Mouse (Mus musculus) liver, embryonic 12.5 days (tissue): ENCODE results near the gene Runx3. TPM values are rescaled to one million over a fixed set of nuclear protein-coding genes. Genes with fewer than 3 reads are reported as not detected.

ENCODE experiments used
- ATAC-seq: fragments of 200-750 bp; cut with Nextera tagmentation; 2 replicates; pipeline ENCODE4 v1.8.0; 2017; ENCODE audit warnings: moderate number of reproducible peaks, mild to moderate bottlenecking, moderate library complexity
- H3K27ac ChIP-seq: fragments of 300-500 bp; sonication (generic); 2 replicates; pipeline ENCODE4 v1.5.1; 2016; ENCODE audit warnings: mild to moderate bottlenecking
- H3K27me3 ChIP-seq: fragments of 300-500 bp; sonication (generic); replicated peaks from 2 replicates; pipeline ENCODE4 v1.6.1; 2016; ENCODE audit warnings: mild to moderate bottlenecking, moderate library complexity
- H3K36me3 ChIP-seq: fragments of 300-500 bp; sonication (generic); 2 replicates; pipeline ENCODE4 v1.6.1; 2016; ENCODE audit warnings: mild to moderate bottlenecking, moderate library complexity
- H3K4me1 ChIP-seq: fragments of 300-500 bp; sonication (generic); 2 replicates; pipeline ENCODE4 v1.6.1; 2016
- H3K4me2 ChIP-seq: fragments of 300-500 bp; sonication (generic); 2 replicates; pipeline ENCODE4 v1.6.1; 2016; ENCODE audit warnings: mild to moderate bottlenecking, moderate library complexity
- H3K4me3 ChIP-seq: fragments of 300-500 bp; sonication (generic); 2 replicates; pipeline ENCODE4 v1.5.1; 2016; ENCODE audit warnings: mild to moderate bottlenecking, moderate library complexity
- H3K9ac ChIP-seq: fragments of 300-500 bp; sonication (generic); 2 replicates; pipeline ENCODE4 v1.6.1; 2016; ENCODE audit warnings: mild to moderate bottlenecking, moderate library complexity
- H3K9me3 ChIP-seq: fragments of 300-500 bp; sonication (generic); replicated peaks from 2 replicates; pipeline ENCODE4 v1.6.1; 2016; ENCODE audit warnings: mild to moderate bottlenecking, moderate library complexity
- WGBS: fragments of 180-500 bp; shearing (Covaris S2); methylation state at CpG from one replicate; pipeline ENCODE4 v1.1.7; 2016; ENCODE audit not compliant: insufficient replicate concordance; 5-methylcytosine and 5-hydroxymethylcytosine counted together
- polyA plus RNA-seq: library from polyadenylated mRNA; unstranded; fragments of >200 nt; fragmentation: Nextera tagmentation; extraction: Ambion mirVana; gene quantifications from 2 replicates; pipeline ENCODE4 v1.2.1, GENCODE M21; 2016

Gene Runx3
- polyA plus RNA-seq, 1 experiment from 2014 or later = 0.51 TPM

GRCm38 (mm10) chr4:135115426-135116170, 4.9 kb upstream of the Runx3 start:
- Histone ChIP-seq H3K4me1 (no peaks in the 10 kb centered on the region), H3K9me3 (peaks cover 4% of the 10 kb centered on the region; the same call in 1 of the 2 replicates), H3K27ac (no peak overlapping the region), H3K36me3 (no peaks in the 10 kb centered on the region), H3K27me3 (peaks cover 27% of the 10 kb centered on the region), H3K4me2 (no peak overlapping the region), H3K4me3 (no peak overlapping the region), H3K9ac (no peak overlapping the region)
- no peak for ATAC-seq
- WGBS = 36% methylated on average over 14 of the region's 14 CpGs

GRCm38 (mm10) chr4:135116391-135116790, 4.1 kb upstream of the Runx3 start:
- no peak overlapping the region for H3K9ac ChIP-seq
- H3K4me2 ChIP-seq = no peak overlapping the region
- ATAC-seq = no peak
- H3K36me3 ChIP-seq = no peaks in the 10 kb centered on the region
- no peak overlapping the region for H3K27ac ChIP-seq
- H3K9me3 ChIP-seq = peaks cover 4% of the 10 kb centered on the region; the same call in 1 of the 2 replicates
- 44% methylated on average over 5 of the region's 5 CpGs for WGBS
- peaks cover 19% of the 10 kb centered on the region for H3K27me3 ChIP-seq
- no peaks in the 10 kb centered on the region for H3K4me1 ChIP-seq
- no peak overlapping the region for H3K4me3 ChIP-seq

- no peak overlapping the region for H3K9ac ChIP-seq
- no peaks in the 10 kb centered on the region for H3K4me1 ChIP-seq
- ATAC-seq = no peak
- no peak overlapping the region for H3K27ac ChIP-seq
- no peaks in the 10 kb centered on the region for H3K36me3 ChIP-seq
- H3K27me3 ChIP-seq = peaks cover 23% of the 10 kb centered on the region
- no peaks in the 10 kb centered on the region for H3K9me3 ChIP-seq
- no peak overlapping the region for H3K4me3 ChIP-seq
- WGBS = 83% methylated on average over 9 of the region's 9 CpGs
- H3K4me2 ChIP-seq = no peak overlapping the region
Measured at GRCm38 (mm10) chr4:135117846-135118245, 2.6 kb upstream of the Runx3 start.

GRCm38 (mm10) chr4:135118855-135119474, 1.5 kb upstream of the Runx3 start:
- no peak for ATAC-seq
- Histone ChIP-seq H3K36me3 (no peaks in the 10 kb centered on the region), H3K9me3 (no peaks in the 10 kb centered on the region), H3K4me2 (no peak overlapping the region), H3K27me3 (peaks cover 18% of the 10 kb centered on the region; the same call in 1 of the 2 replicates), H3K9ac (no peak overlapping the region), H3K4me1 (no peaks in the 10 kb centered on the region), H3K4me3 (no peak overlapping the region), H3K27ac (no peak overlapping the region)
- 73% methylated on average over 12 of the region's 12 CpGs for WGBS

- no peak overlapping the region for H3K4me3 ChIP-seq
- peaks cover 4% of the 10 kb centered on the region; the same call in 1 of the 2 replicates for H3K4me1 ChIP-seq
- peaks cover 30% of the 10 kb centered on the region for H3K27me3 ChIP-seq
- H3K27ac ChIP-seq = no peak overlapping the region
- ATAC-seq = no peak
- H3K4me2 ChIP-seq = no peak overlapping the region
- 63% methylated on average over 5 of the region's 5 CpGs for WGBS
- H3K9ac ChIP-seq = no peak overlapping the region
- no peaks in the 10 kb centered on the region for H3K9me3 ChIP-seq
- H3K36me3 ChIP-seq = no peaks in the 10 kb centered on the region
Measured at GRCm38 (mm10) chr4:135123721-135124120, 3.3 kb downstream of the Runx3 start.

GRCm38 (mm10) chr4:135124732-135125131, 4.3 kb downstream of the Runx3 start:
- WGBS = 76% methylated on average over 6 of the region's 6 CpGs
- Histone ChIP-seq H3K4me2 (no peak overlapping the region), H3K9ac (no peak overlapping the region), H3K9me3 (no peaks in the 10 kb centered on the region), H3K4me3 (no peak overlapping the region), H3K27me3 (peaks cover 40% of the 10 kb centered on the region), H3K27ac (no peak overlapping the region), H3K4me1 (peaks cover 11% of the 10 kb centered on the region; the same call in 1 of the 2 replicates), H3K36me3 (no peaks in the 10 kb centered on the region)
- no peak for ATAC-seq

GRCm38 (mm10) chr4:135125152-135125551, 4.7 kb downstream of the Runx3 start:
- no peak for ATAC-seq
- no peak overlapping the region for H3K4me3 ChIP-seq
- H3K9ac ChIP-seq = no peak overlapping the region
- WGBS = 65% methylated on average over 3 of the region's 3 CpGs
- no peak overlapping the region for H3K27ac ChIP-seq
- H3K9me3 ChIP-seq = no peaks in the 10 kb centered on the region
- H3K27me3 ChIP-seq = peaks cover 43% of the 10 kb centered on the region
- H3K4me1 ChIP-seq = peaks cover 11% of the 10 kb centered on the region; the same call in 1 of the 2 replicates
- no peak overlapping the region for H3K4me2 ChIP-seq
- no peaks in the 10 kb centered on the region for H3K36me3 ChIP-seq

GRCm38 (mm10) chr4:135126385-135126784, 5.9 kb downstream of the Runx3 start:
- WGBS = 54% methylated on average over 5 of the region's 5 CpGs
- no peak for ATAC-seq
- Histone ChIP-seq H3K27me3 (peaks cover 41% of the 10 kb centered on the region), H3K9me3 (no peaks in the 10 kb centered on the region), H3K4me1 (peaks cover 11% of the 10 kb centered on the region; the same call in 1 of the 2 replicates), H3K4me3 (no peak overlapping the region), H3K27ac (no peak overlapping the region), H3K4me2 (no peak overlapping the region), H3K9ac (no peak overlapping the region), H3K36me3 (no peaks in the 10 kb centered on the region)

- Histone ChIP-seq H3K27ac (no peak overlapping the region), H3K9ac (no peak overlapping the region; the same call in 1 of the 2 replicates), H3K4me3 (no peak overlapping the region), H3K4me2 (peak overlapping the region; percentile 48), H3K9me3 (no peaks in the 10 kb centered on the region), H3K4me1 (peaks cover 11% of the 10 kb centered on the region; the same call in 1 of the 2 replicates), H3K36me3 (no peaks in the 10 kb centered on the region), H3K27me3 (peaks cover 46% of the 10 kb centered on the region)
- no peak for ATAC-seq
- WGBS = 13% methylated on average over 22 of the region's 22 CpGs
Measured at GRCm38 (mm10) chr4:135128841-135129520, 8.5 kb downstream of the Runx3 start.

GRCm38 (mm10) chr4:135130156-135130555, 9.7 kb downstream of the Runx3 start:
- Histone ChIP-seq H3K27ac (no peak overlapping the region), H3K4me2 (no peak overlapping the region), H3K4me1 (peaks cover 11% of the 10 kb centered on the region; the same call in 1 of the 2 replicates), H3K9me3 (no peaks in the 10 kb centered on the region), H3K4me3 (no peak overlapping the region), H3K9ac (no peak overlapping the region), H3K27me3 (peaks cover 56% of the 10 kb centered on the region), H3K36me3 (no peaks in the 10 kb centered on the region)
- WGBS = 80% methylated on average over 6 of the region's 6 CpGs
- no peak for ATAC-seq

- ATAC-seq = no peak
- Histone ChIP-seq H3K9me3 (no peaks in the 10 kb centered on the region), H3K9ac (no peak overlapping the region), H3K36me3 (no peaks in the 10 kb centered on the region), H3K4me1 (peaks cover 11% of the 10 kb centered on the region; the same call in 1 of the 2 replicates), H3K4me2 (no peak overlapping the region), H3K27me3 (peaks cover 66% of the 10 kb centered on the region), H3K4me3 (no peak overlapping the region), H3K27ac (no peak overlapping the region)
- WGBS = 53% methylated on average over 6 of the region's 6 CpGs
Measured at GRCm38 (mm10) chr4:135131145-135131544, 10.7 kb downstream of the Runx3 start.

GRCm38 (mm10) chr4:135132797-135133196, 12.3 kb downstream of the Runx3 start:
- Histone ChIP-seq H3K9ac (no peak overlapping the region), H3K4me2 (no peak overlapping the region), H3K4me1 (peaks cover 11% of the 10 kb centered on the region; the same call in 1 of the 2 replicates), H3K36me3 (no peaks in the 10 kb centered on the region), H3K9me3 (no peaks in the 10 kb centered on the region), H3K4me3 (no peak overlapping the region), H3K27ac (no peak overlapping the region), H3K27me3 (peaks cover 72% of the 10 kb centered on the region)
- WGBS = 77% methylated on average over 12 of the region's 12 CpGs
- ATAC-seq = no peak
